In genomic region chr4:129640101-129640637, GRCm38 (mm10) we compare ENCODE assay signal across 8 mouse cellular contexts. TPM values are rescaled to one million over a fixed set of nuclear protein-coding genes. Genes with fewer than 3 reads are reported as not detected.
DNase-seq lines count a peak whose midpoint lies in the region; ATAC-seq and TF ChIP-seq lines count a peak whose summit lies in the region.

No protein-coding gene starts in this region.

- peak overlapping the region; percentile 96 for H3K27ac ChIP-seq in left cerebral cortex, adult 2 months
- H3K27ac ChIP-seq in kidney, embryonic 14.5 days (ENCODE audit: low read depth, low read length): peak overlapping the region; percentile 86
- H3K27ac ChIP-seq in lung, postnatal 0 days (ENCODE audit: low read length): peak overlapping the region; percentile 94
- peak overlapping the region; percentile 97 for H3K27ac ChIP-seq in stomach, embryonic 15.5 days

- peak overlapping the region; percentile 70 for H3K4me3 ChIP-seq in left cerebral cortex, adult 2 months
- peak overlapping the region; percentile 71 for H3K4me3 ChIP-seq in kidney, embryonic 14.5 days (ENCODE audit: low read length)
- H3K4me3 ChIP-seq in lung, postnatal 0 days (ENCODE audit: low read depth, low read length): peak overlapping the region; percentile 54
- peak overlapping the region; percentile 70 for H3K4me3 ChIP-seq in stomach, embryonic 15.5 days (replicated peaks)

- intact Hi-C loops in left cerebral cortex, adult 2 months (cut with DNase I): loop anchor here (1.0 to 2.0 kb wide), 2 partner anchors 15 to 32 kb away; partner anchors contain the start of gene Kpna6

- H3K4me1 ChIP-seq in kidney, embryonic 14.5 days (ENCODE audit: control insufficient read depth, insufficient read depth, low read length): peaks cover 17% of the 10 kb centered on the region; the same call in 1 of the 2 replicates
- H3K4me1 ChIP-seq in lung, postnatal 0 days (ENCODE audit: insufficient read depth, low read depth, low read length): peaks cover 16% of the 10 kb centered on the region
- peaks cover 13% of the 10 kb centered on the region for H3K4me1 ChIP-seq in stomach, embryonic 15.5 days

- no peak for TF ChIP-seq EP300 in lung, postnatal 0 days (IDR thresholded peaks at IDR 0.05)

- H3K9ac ChIP-seq in kidney, embryonic 14.5 days (ENCODE audit: low read depth, low read length): peak overlapping the region; percentile 87
- H3K9ac ChIP-seq in lung, postnatal 0 days (replicated peaks; ENCODE audit: low read depth): peak overlapping the region; percentile 48
- H3K9ac ChIP-seq in stomach, embryonic 15.5 days: peak overlapping the region; percentile 53

- WGBS in kidney, embryonic 14.5 days: 5% methylated on average over 17 of the region's 17 CpGs
- 0% methylated on average over 17 of the region's 17 CpGs for WGBS in lung, postnatal 0 days
- WGBS in stomach, embryonic 15.5 days: 2% methylated on average over 17 of the region's 17 CpGs

- H3K36me3 ChIP-seq in kidney, embryonic 14.5 days (ENCODE audit: control insufficient read depth, insufficient read depth, low read length): peaks cover 42% of the 10 kb centered on the region
- 0 out of 2 replicates have a peak, but pooled peaks cover 3% of the 10 kb centered on the region for H3K36me3 ChIP-seq in lung, postnatal 0 days (ENCODE audit: insufficient read depth, low read length)
- peaks cover 25% of the 10 kb centered on the region for H3K36me3 ChIP-seq in stomach, embryonic 15.5 days

- H3K27me3 ChIP-seq in kidney, embryonic 14.5 days (ENCODE audit: control insufficient read depth, insufficient read depth, low read length): no peaks in the 10 kb centered on the region
- no peaks in the 10 kb centered on the region for H3K27me3 ChIP-seq in lung, postnatal 0 days (replicated peaks; ENCODE audit: insufficient read depth, low read length)
- no peaks in the 10 kb centered on the region for H3K27me3 ChIP-seq in stomach, embryonic 15.5 days (replicated peaks)

- H3K4me2 ChIP-seq in kidney, embryonic 14.5 days (replicated peaks; ENCODE audit: low read depth, low read length): peak overlapping the region; percentile 90
- peak overlapping the region; percentile 66 for H3K4me2 ChIP-seq in lung, postnatal 0 days (replicated peaks; ENCODE audit: low read depth, low read length)
- peak overlapping the region; percentile 78 for H3K4me2 ChIP-seq in stomach, embryonic 15.5 days

- no peak for DNase-seq in left cerebral cortex, adult 2 months (ENCODE audit: extremely low spot score in 1 of 2, low spot score in 2 of 2)
- DNase-seq in left cerebral cortex, adult 8-10 months (ENCODE audit: low spot score in 2 of 2): no peak
- DNase-seq in cerebellum, postnatal 14 days: peak; percentile 74 to 77
- DNase-seq in lung, postnatal 0 days (ENCODE audit: low spot score): peak; percentile 64
- no peak for DNase-seq in natural killer cell, adult 2 months (ENCODE audit: low spot score in 2 of 2)

- peak; percentile 21 for ATAC-seq in granulocyte monocyte progenitor cell, adult 5-6 weeks (replicated peaks; ENCODE audit: poor library complexity, severe bottlenecking)
- ATAC-seq in kidney, embryonic 14.5 days (ENCODE audit: low FRiP score, low TSS enrichment): no peak
- ATAC-seq in lung, postnatal 0 days: peak; percentile 18; the same call in 1 of the 2 replicates
- ATAC-seq in stomach, embryonic 15.5 days (ENCODE audit: insufficient read depth, low FRiP score, low read depth): no peak

- TF ChIP-seq CTCF in left cerebral cortex, adult 2 months (IDR thresholded peaks at IDR 0.05): no peak
- no peak for TF ChIP-seq CTCF in lung, postnatal 0 days (IDR thresholded peaks at IDR 0.05)

- H3K9me3 ChIP-seq in kidney, embryonic 14.5 days (ENCODE audit: control insufficient read depth, low read length): no peaks in the 10 kb centered on the region
- H3K9me3 ChIP-seq in lung, postnatal 0 days (ENCODE audit: low read length): no peaks in the 10 kb centered on the region
- no peaks in the 10 kb centered on the region for H3K9me3 ChIP-seq in stomach, embryonic 15.5 days

RNA-seq across cellular contexts. Expression of gene Txlna, which starts 0.7 kb away (rescaled TPM):
- 10 to 100 TPM; 42.1 to 52.1 TPM for total RNA-seq in left cerebral cortex, adult 2 months (2021)
- total RNA-seq in left cerebral cortex, adult 8-10 months (2022): 10 to 100 TPM; 31.6 to 42.4 (median 37.2) TPM
- total RNA-seq in granulocyte monocyte progenitor cell, adult 5-6 weeks (2014; fragmentation: Nextera tagmentation): 40.9 and 50.2 TPM in 2 replicates
- total RNA-seq in granulocyte monocyte progenitor cell, adult 5-6 weeks (2017): 106 and 107 TPM in 2 replicates
- 44.9 and 103 TPM in 2 replicates for polyA plus RNA-seq in kidney, embryonic 14.5 days (2014; fragmentation: Nextera tagmentation; extraction: Ambion mirVana)
- polyA plus RNA-seq in lung, postnatal 0 days (2015; fragmentation: Nextera tagmentation; extraction: Ambion mirVana): 37.6 and 38.9 TPM in 2 replicates
- polyA plus RNA-seq in stomach, embryonic 15.5 days (2015; fragmentation: Nextera tagmentation; extraction: Ambion mirVana): 63.0 and 66.1 TPM in 2 replicates

RNA-seq across cellular contexts. Expression of gene Ccdc28b, which starts 16.4 kb away (rescaled TPM):
- 10 to 100 TPM; 50.9 to 67.0 TPM for total RNA-seq in left cerebral cortex, adult 2 months (2021)
- 10 to 100 TPM; 46.9 to 51.5 (median 49.4) TPM for total RNA-seq in left cerebral cortex, adult 8-10 months (2022)
- 44.7 and 57.5 TPM in 2 replicates for total RNA-seq in granulocyte monocyte progenitor cell, adult 5-6 weeks (2014; fragmentation: Nextera tagmentation)
- 53.4 and 65.8 TPM in 2 replicates for total RNA-seq in granulocyte monocyte progenitor cell, adult 5-6 weeks (2017)
- polyA plus RNA-seq in kidney, embryonic 14.5 days (2014; fragmentation: Nextera tagmentation; extraction: Ambion mirVana): 48.6 and 56.0 TPM in 2 replicates
- 76.3 and 82.4 TPM in 2 replicates for polyA plus RNA-seq in lung, postnatal 0 days (2015; fragmentation: Nextera tagmentation; extraction: Ambion mirVana)
- polyA plus RNA-seq in stomach, embryonic 15.5 days (2015; fragmentation: Nextera tagmentation; extraction: Ambion mirVana): 46.5 and 48.5 TPM in 2 replicates

RNA-seq across cellular contexts. Expression of gene Iqcc, which starts 21.3 kb away (rescaled TPM):
- total RNA-seq in left cerebral cortex, adult 2 months (2021): 10 to 100 TPM; 30.1 to 34.8 TPM
- total RNA-seq in left cerebral cortex, adult 8-10 months (2022): 10 to 100 TPM; 25.7 to 38.1 (median 32.2) TPM
- total RNA-seq in granulocyte monocyte progenitor cell, adult 5-6 weeks (2014; fragmentation: Nextera tagmentation): 22.0 and 26.0 TPM in 2 replicates
- 15.0 and 15.7 TPM in 2 replicates for total RNA-seq in granulocyte monocyte progenitor cell, adult 5-6 weeks (2017)
- 30.1 and 30.6 TPM in 2 replicates for polyA plus RNA-seq in kidney, embryonic 14.5 days (2014; fragmentation: Nextera tagmentation; extraction: Ambion mirVana)
- 26.6 and 27.8 TPM in 2 replicates for polyA plus RNA-seq in lung, postnatal 0 days (2015; fragmentation: Nextera tagmentation; extraction: Ambion mirVana)
- polyA plus RNA-seq in stomach, embryonic 15.5 days (2015; fragmentation: Nextera tagmentation; extraction: Ambion mirVana): 25.0 and 29.5 TPM in 2 replicates

RNA-seq across cellular contexts. Expression of gene Dcdc2b, which starts 26.1 kb away (rescaled TPM):
- 1 to 10 TPM; 5.7 to 6.2 TPM for total RNA-seq in left cerebral cortex, adult 2 months (2021)
- 1 to 10 TPM; 2.2 to 4.9 (median 3.9) TPM for total RNA-seq in left cerebral cortex, adult 8-10 months (2022)
- total RNA-seq in granulocyte monocyte progenitor cell, adult 5-6 weeks (2014; fragmentation: Nextera tagmentation): 1.1 and 4.0 TPM in 2 replicates
- not detected in 2 replicates for total RNA-seq in granulocyte monocyte progenitor cell, adult 5-6 weeks (2017)
- polyA plus RNA-seq in kidney, embryonic 14.5 days (2014; fragmentation: Nextera tagmentation; extraction: Ambion mirVana): 1.9 and 2.0 TPM in 2 replicates
- 16.1 and 20.1 TPM in 2 replicates for polyA plus RNA-seq in lung, postnatal 0 days (2015; fragmentation: Nextera tagmentation; extraction: Ambion mirVana)
- 1.7 and 2.4 TPM in 2 replicates for polyA plus RNA-seq in stomach, embryonic 15.5 days (2015; fragmentation: Nextera tagmentation; extraction: Ambion mirVana)

RNA-seq across cellular contexts. Expression of gene Kpna6, which starts 32.4 kb away (rescaled TPM):
- 10 to 100 TPM; 84.2 to 94.0 TPM for total RNA-seq in left cerebral cortex, adult 2 months (2021)
- total RNA-seq in left cerebral cortex, adult 8-10 months (2022): 10 to 100 TPM; 86.1 to 96.3 (median 94.1) TPM
- total RNA-seq in granulocyte monocyte progenitor cell, adult 5-6 weeks (2014; fragmentation: Nextera tagmentation): 41.0 and 61.4 TPM in 2 replicates
- total RNA-seq in granulocyte monocyte progenitor cell, adult 5-6 weeks (2017): 20.4 and 26.4 TPM in 2 replicates
- 13.2 and 14.7 TPM in 2 replicates for polyA plus RNA-seq in kidney, embryonic 14.5 days (2014; fragmentation: Nextera tagmentation; extraction: Ambion mirVana)
- 5.9 and 6.6 TPM in 2 replicates for polyA plus RNA-seq in lung, postnatal 0 days (2015; fragmentation: Nextera tagmentation; extraction: Ambion mirVana)
- 13.6 and 14.4 TPM in 2 replicates for polyA plus RNA-seq in stomach, embryonic 15.5 days (2015; fragmentation: Nextera tagmentation; extraction: Ambion mirVana)

Comparison
In these comparisons a context has a peak if more than half of its experiments do, and no peak if none do; other contexts are left out.
1. DNase-seq: peak in cerebellum, postnatal 14 days (2 of 2) and lung, postnatal 0 days (single experiment); none in left cerebral cortex, adult 2 months (0 of 2), left cerebral cortex, adult 8-10 months (0 of 2) and natural killer cell, adult 2 months (0 of 2).
2. ATAC-seq: peak in granulocyte monocyte progenitor cell, adult 5-6 weeks (single experiment) and lung, postnatal 0 days (single experiment); none in kidney, embryonic 14.5 days (single experiment) and stomach, embryonic 15.5 days (single experiment).
3. Peak in every context shown above with its lines, with median percentiles within 50 percentile points of each other: H3K27ac ChIP-seq, H3K4me3 ChIP-seq, H3K4me2 ChIP-seq and H3K9ac ChIP-seq.